Mouse (Mus musculus) spleen, postnatal 14 days (tissue): ENCODE measurements around the gene Rsf1.
A peak's percentile ranks its signal among the peaks of the same experiment; 100 is the strongest.

ENCODE experiments used
- DNase-seq, 2 experiments: peaks; one replicate each; pipeline ENCODE4 v3.0.0; 2021 to 2022; ENCODE audit warnings: low spot score in 2 of 2

Rsf1 gene

DNA sequence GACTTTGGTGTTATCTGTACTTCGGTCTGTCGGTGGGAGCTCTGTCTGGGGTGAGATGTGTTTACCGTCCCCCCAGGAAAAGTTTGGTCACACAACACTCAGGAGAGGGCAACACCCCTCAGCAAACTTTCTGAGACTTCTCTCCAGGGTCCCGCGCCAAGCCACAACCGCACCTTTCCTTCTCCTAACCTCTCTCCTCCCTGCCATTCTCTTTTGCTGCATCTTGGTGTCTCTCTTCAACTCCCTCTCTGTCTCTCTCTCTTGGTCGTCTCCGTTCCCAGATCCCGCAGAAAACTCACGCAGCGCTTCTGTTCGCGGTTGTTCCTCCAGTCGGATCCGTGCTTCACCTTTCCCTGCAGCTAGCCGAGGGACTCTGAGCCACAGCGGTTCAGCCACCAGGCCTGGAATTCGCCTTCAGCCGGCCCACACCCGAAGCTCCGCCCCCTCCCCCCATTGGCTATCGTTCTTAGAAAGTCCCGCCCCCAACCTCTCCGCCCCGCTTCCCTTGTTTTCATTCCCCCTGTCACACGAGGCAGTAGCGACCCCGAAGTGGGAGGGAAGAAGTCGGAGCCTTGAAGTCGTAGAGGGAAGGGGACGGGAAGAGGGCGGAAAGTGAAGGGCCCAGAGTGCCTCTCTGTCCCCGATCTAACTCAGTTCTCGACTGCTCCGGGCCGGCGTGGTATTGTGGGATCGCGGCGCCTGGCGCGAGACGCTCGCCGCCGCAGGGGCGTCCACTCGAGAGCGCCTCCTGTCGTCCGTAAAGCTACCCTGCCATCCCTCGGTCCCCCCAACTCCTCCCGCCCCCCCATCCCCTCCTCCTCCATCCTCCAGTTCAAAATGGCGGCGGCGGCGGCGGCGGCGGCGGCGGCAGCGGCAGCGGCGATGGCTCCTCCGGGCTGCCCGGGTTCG is at the start of gene Rsf1, which contains the start of gene Aamdc:
Gene Rsf1 (plus strand): TSS at position 823 of the 909 bp plus-strand sequence.
Gene Aamdc (minus strand): TSS at position 431 of the 909 bp plus-strand sequence.
- peak; percentile 82 to 85 for DNase-seq

- DNase-seq, result no peak
These were observed 44.2 kb upstream of the Rsf1 start for GRCm38 (mm10) chr7:97535531-97535930.

DNA sequence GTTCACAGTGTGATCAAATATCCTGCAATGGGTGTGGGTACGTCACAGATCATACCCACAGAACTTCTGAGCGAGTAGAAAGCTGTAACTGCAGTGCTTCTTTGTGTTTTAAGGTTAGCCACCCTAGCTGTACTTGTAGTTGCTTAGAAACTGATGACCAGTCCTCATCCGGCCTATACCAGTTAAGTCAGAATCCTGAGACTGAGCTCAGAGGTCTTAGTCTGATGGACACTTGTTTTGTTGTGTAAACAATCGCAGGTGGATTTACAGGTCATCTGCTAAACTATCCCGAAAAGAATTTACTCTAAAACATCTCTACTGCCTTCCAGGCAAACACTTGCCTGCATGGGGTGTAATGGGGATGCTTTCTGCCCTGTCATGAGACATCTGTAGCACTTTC is 43.1 kb upstream of the Rsf1 start:
- no peak for DNase-seq

GRCm38 (mm10) chr7:97546462-97546861 is 33.2 kb upstream of the Rsf1 start:
- no peak for DNase-seq

GRCm38 (mm10) chr7:97549301-97549700 is 30.4 kb upstream of the Rsf1 start:
- DNase-seq, result no peak

GRCm38 (mm10) chr7:97550673-97551072 is 29.0 kb upstream of the Rsf1 start:
- DNase-seq, result no peak

GRCm38 (mm10) chr7:97563576-97563975 is 16.1 kb upstream of the Rsf1 start:
- no peak for DNase-seq

DNA sequence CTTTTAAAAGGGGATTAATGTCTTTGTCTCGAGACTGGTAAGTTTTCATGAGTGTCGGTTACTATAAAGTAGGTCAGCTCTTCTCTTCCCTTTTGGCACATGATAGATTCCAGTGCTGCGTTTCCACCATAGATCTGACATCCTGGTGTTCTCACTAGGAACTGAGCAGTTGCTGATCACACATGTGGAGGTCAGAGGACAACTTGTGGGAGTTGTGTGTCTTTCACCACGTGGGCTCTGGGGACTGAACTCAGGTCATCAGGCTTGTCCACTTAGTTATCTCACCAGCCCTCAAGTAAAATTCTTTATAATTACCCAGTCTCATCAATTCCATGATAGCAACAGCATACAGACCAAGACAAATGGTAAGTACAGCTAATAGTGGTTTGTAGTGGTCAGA is 10.3 kb upstream of the Rsf1 start:
- DNase-seq, result no peak

DNA sequence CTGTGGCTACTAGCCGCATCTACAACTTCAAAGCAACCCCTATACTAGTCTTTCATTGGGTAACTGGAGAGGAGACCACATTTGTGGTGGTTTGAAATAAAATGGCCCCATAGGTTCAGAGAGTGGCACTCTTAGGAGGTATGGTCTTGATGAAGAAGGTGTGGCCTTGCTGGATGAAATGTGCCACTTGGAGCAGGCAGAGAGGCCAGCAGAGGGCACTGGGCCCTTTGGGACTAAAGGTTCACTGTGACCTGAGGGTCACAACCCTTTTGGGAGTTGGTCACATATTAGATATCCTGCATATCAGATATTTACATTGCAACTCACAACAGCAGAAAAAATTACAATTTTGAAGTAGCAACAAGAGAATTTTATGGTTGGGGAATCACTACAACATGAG is 9.3 kb upstream of the Rsf1 start:
- DNase-seq, result no peak

DNA sequence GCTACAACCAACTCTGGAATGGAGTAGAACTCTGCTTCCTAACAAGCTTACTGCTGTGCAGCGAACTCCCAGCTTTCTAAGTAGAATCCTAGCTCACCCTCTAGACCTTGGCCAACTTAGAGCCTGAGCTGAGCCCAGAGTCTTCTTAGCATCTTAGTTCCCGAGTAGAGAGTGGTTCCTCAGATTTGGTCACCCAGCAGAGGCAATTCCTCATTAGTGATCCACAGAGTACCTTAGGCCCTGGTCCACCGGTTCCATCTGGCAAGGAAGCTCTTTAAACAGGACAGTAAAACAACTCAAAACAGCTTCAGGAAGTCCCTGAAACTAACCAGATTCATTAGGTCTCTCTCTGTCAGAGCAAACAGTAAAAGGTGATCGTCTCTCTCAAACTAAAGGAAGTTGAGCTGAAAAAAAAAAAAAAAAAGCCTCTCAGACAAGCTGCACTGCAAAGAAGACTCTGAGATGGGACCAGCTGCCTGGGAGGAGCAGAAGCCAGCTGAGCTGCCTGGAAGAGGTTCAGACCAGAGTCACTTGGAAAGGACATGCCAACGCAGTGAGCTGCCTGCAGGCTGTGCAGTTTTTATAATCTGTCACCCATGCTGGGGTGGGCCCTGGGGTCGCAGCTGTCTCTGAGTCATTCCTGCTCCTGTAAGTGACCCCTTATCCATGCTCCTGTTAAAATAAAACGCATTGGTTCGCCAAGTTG is 1.2 kb upstream of the Rsf1 start:
- DNase-seq, result no peak

DNA sequence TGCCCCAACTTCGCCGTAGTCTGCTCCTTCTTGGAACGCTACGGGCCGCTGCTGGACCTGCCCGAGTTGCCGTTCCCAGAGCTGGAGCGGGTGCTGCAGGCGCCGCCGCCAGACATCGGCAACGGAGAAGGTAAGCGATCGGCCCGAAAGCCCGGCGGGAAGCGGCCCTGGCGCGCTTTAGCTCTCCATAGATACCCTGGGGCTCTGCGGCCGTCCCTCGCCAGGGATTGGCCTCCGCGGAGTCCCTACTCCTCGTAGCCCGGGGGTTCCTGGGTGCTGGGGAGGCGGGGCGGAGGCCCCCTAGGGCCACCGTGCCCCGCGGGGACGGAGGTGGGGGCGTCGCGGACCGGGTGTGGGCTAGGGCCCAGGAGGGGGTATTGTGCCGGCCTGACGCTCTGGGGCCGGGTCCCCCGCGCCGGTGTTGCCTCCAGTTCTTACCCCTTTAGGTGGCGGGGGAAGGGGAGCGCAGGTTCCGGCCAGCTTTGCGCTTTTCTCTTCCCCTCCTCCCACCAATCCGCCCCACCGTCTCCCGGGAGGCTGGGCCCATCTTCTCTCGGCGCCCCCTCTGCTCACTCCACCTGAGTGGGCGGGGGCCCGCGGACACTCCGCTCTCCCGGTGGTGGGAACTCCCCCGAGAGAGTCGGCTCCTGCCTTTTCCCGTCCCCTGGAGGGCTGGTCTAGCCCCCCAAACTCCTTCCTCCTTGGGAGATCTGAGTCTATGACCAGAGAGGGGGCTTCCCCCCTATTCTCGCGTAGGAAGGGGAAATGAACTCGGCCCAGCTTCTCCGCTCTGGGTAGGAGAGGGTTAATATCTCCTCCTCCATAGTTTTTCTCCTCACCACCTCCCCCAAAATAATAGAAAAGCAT is 520 bp downstream of the Rsf1 start:
- DNase-seq, result peak; percentile 21 to 44

DNA sequence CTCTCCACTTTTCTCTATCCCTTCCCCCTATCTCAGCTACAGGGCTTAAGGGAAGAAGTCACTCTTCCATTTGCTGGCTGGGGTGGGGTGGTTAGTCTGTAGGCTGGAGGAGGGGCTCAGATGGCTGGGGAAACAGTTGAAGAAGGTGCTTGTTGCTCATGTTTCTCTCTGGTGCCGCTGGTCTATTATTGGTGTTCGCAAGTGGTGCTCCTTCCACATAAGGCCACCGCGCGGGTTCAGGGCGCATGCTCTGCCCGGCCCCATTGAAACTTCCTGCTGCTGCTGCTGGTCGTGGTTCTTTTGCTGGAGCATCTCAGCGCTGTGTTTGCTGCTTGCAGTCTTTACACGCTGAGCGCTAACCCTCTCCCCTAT is 1.1 kb downstream of the Rsf1 start:
- DNase-seq, result peak; percentile 68 to 69

DNA sequence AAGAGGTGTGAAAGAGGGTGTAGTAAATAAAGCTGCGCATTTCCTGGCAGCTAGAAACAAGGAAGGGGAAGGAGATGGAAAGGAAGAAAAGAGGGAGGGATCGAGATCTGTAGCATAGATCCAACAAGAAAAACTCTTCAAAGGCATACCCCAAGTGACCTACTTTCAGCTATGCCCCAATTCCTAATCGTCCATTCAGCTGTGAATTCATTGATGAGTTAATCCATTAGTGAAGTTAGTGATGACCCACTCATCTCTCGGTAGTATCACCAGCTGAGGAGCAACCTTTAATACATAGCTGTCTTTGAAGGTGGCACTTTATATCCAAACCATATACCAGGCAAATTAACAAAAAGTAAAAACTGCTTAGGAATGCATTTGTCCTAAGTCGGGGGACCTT is 8.8 kb downstream of the Rsf1 start:
- no peak for DNase-seq

GRCm38 (mm10) chr7:97590488-97590887 is 10.8 kb downstream of the Rsf1 start:
- no peak for DNase-seq

DNA sequence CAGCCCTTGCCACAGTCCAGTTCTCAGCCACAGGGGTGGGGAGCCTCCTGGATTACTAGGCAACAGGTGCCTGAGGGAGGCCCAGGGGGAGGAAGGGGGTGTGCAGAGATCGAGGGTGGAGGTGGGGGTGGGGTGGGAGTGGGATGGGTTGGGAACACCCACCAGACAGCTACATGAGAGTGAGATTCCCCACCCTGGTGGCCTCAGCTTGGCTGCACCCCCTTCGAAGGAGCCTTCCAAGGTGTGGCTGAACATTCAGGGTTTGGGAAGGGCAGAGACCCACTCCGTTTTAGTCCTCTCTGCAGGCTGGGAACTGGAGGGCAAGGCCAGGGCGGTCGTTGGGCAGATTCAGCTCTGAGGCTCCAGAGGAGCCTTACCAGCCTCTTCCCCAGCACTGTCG is 11.6 kb downstream of the Rsf1 start:
- no peak for DNase-seq

GRCm38 (mm10) chr7:97592396-97592795 is 12.7 kb downstream of the Rsf1 start:
- DNase-seq, result no peak

DNA sequence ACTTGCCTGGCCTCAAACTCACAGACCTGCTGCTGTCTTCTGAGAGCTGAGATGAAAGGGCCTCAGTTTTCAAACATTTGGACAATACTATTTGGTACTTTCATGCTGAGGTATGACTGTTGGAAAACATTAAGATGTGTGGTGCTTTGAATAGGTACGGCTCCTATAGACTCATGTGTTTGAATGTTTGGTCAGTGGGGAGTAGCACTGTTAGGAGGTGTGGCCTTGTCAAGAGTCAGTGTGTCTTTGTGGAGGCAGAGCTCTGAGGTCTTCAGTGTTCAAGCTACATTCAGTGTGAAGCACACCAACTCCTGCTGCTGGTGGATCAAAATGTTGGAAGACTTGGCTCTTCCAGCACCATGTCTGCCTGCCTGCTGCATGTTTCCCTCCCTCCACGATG is 13.8 kb downstream of the Rsf1 start:
- DNase-seq, result no peak

GRCm38 (mm10) chr7:97598548-97598947 is 18.9 kb downstream of the Rsf1 start:
- DNase-seq, result no peak

- no peak for DNase-seq
These were observed 41.7 kb downstream of the Rsf1 start for GRCm38 (mm10) chr7:97621346-97621745.

GRCm38 (mm10) chr7:97622676-97623075 is 43.0 kb downstream of the Rsf1 start:
- DNase-seq, result no peak

DNA sequence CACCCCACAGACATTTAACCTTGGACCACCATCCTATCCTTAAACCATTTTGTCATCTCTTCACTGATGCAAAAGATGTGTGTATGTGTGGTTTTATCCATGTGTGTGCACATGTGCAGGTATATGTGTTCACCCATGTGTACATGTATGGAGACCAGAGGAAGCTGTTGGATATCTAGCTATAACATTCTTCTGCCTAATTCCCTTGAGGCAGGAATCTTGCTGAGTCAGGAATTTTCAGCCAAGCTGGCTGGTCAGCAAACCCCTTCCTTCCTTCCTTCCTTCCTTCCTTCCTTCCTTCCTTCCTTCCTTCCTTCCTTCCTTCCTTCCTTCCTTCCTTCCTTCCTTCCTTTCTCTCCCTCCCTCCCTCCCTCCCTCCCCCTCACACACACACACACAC is 43.7 kb downstream of the Rsf1 start:
- DNase-seq, result no peak

DNA sequence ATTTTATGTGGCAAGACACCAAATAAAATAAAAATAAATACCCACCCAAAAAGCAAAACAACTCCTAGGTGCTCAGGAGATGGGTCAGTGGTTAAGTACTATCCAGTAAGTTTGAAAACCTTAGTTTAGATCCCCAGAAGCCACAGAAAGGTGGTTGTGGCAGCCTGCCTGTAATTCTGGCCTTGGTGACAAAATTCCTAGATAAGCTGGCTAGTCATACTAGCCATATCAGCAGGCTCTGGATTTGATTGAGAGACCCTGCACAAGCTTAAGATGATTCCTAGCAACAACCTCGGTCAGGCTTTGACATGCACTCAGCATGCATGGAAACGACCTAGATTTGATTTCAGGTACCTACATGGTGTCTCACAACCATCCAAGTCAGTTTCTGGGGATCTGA is 49.7 kb downstream of the Rsf1 start:
- no peak for DNase-seq
